Mouse (Mus musculus) olfactory bulb, adult 2 months (tissue): Measurements from ENCODE around the gene Cecr2. TPM values are rescaled to one million over a fixed set of nuclear protein-coding genes. Genes with fewer than 3 reads are reported as not detected.

Experiments
- H3K27ac ChIP-seq: fragments of 200-500 bp; 2 replicates; pipeline ENCODE4 v1.5.1; 2012; ENCODE audit warnings: low read depth, low read length; ENCODE audit not compliant: insufficient read depth
- H3K4me1 ChIP-seq: fragments of 200-500 bp; 2 replicates; pipeline ENCODE4 v1.6.1; 2012; ENCODE audit warnings: low read length; ENCODE audit not compliant: control insufficient read depth, insufficient read depth
- H3K4me3 ChIP-seq: fragments of 200-500 bp; 2 replicates; pipeline ENCODE4 v1.5.1; 2012; ENCODE audit warnings: mild to moderate bottlenecking, low read depth, low read length, moderate library complexity; ENCODE audit not compliant: insufficient read depth
- CTCF ChIP-seq: fragments of 200-500 bp; IDR thresholded peaks from 2 replicates; pipeline ENCODE4 v1.5.1; 2012; ENCODE audit warnings: low read depth, mild to moderate bottlenecking, low read length, moderate library complexity; ENCODE audit not compliant: insufficient read depth
- POLR2A ChIP-seq: fragments of 200-500 bp; IDR thresholded peaks from 2 replicates; pipeline ENCODE4 v1.6.1; 2012; ENCODE audit warnings: mild to moderate bottlenecking, low read depth, low read length, moderate library complexity; ENCODE audit not compliant: insufficient read depth
- WGBS: fragments of 180-500 bp; shearing (Covaris S2); methylation state at CpG from one replicate; pipeline ENCODE4 v1.1.7; 2018; 5-methylcytosine and 5-hydroxymethylcytosine counted together
- polyA plus RNA-seq: library from polyadenylated mRNA; stranded (reverse); fragments of >200 nt; gene quantifications from 2 replicates; pipeline ENCODE4 v1.2.4, GENCODE M21; 2012; ENCODE audit warnings: low replicate concordance; ENCODE audit not compliant: missing spikeins, insufficient read depth, insufficient read length

Cecr2 gene
- polyA plus RNA-seq, 1 experiment = not detected

GRCm38 (mm10) chr6:120665415-120665815, 754 bp upstream of the Cecr2 start:
- TF ChIP-seq CTCF (no peak), POLR2A (no peak)
- peak overlapping the region; percentile 81 for H3K4me3 ChIP-seq
- peaks cover 7% of the 10 kb centered on the region; the same call in 1 of the 2 replicates for H3K4me1 ChIP-seq
- H3K27ac ChIP-seq = no peak overlapping the region
- under 1% methylated on average over 21 of the region's 21 CpGs for WGBS

- H3K27ac ChIP-seq = peak overlapping the region; percentile 26; the same call in 1 of the 2 replicates
- TF ChIP-seq CTCF = no peak
- peaks cover 7% of the 10 kb centered on the region; the same call in 1 of the 2 replicates for H3K4me1 ChIP-seq
- peak overlapping the region; percentile 81 for H3K4me3 ChIP-seq
- WGBS = under 1% methylated on average over 87 of the region's 87 CpGs
These were observed 722 bp downstream of the Cecr2 start for GRCm38 (mm10) chr6:120666761-120667421.

DNA sequence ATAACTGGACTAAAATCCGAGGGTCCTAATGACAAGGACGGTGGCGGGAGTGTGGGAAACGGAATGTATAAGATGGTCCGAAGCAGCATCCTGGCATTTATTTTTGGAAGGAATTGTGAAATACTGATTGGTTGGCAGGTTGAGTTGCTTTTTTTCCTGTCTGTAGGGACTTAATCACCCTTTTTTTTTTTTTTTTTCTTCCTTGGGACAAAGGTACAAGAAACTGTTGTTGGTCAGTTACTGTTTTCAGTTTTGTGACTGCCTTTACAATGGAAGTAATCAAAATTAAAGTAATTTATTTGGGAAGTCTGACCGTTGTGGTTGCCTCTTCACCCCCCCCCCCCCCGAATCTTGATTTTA, 1.2 kb downstream of the Cecr2 start:
- H3K27ac ChIP-seq = peak overlapping the region; percentile 26; the same call in 1 of the 2 replicates
- WGBS = 2% methylated on average over 7 of the region's 7 CpGs

DNA sequence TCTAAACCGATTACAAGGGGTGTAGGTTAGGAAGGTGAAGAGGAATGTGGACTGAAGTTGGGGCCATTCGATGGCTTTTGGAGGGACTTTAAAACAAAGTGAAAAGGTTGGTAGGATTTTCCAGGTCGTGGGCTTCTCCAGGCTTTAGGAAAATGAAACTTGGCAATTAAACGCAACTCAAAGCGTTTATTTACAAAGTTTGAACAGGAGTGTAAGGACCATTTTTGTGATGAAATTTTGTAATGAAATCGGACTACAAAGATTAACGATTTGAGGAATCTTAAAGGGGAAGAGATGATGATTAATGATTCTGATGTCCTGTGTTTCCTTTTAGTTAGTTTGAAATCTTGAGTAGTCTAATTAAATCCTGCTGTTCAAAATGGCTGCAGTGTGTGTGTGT, 1.7 kb downstream of the Cecr2 start:
- Histone ChIP-seq H3K4me3 (no peak overlapping the region), H3K27ac (no peak overlapping the region), H3K4me1 (peaks cover 7% of the 10 kb centered on the region; the same call in 1 of the 2 replicates)
- WGBS = 30% methylated on average over 7 of the region's 7 CpGs
- no peak for TF ChIP-seq POLR2A
- TF ChIP-seq CTCF = no peak

More for the DNA sequence above, 1.2 kb downstream of the Cecr2 start:
- Histone ChIP-seq H3K4me1 (peaks cover 7% of the 10 kb centered on the region; the same call in 1 of the 2 replicates), H3K4me3 (peak overlapping the region; percentile 81)
- TF ChIP-seq POLR2A (no peak), CTCF (no peak)

GRCm38 (mm10) chr6:120674121-120674520, 8.0 kb downstream of the Cecr2 start:
- TF ChIP-seq POLR2A (no peak), CTCF (no peak)
- no peak overlapping the region for H3K27ac ChIP-seq
- H3K4me3 ChIP-seq = no peak overlapping the region
- 74% methylated on average over 5 of the region's 5 CpGs for WGBS
- H3K4me1 ChIP-seq = no peaks in the 10 kb centered on the region

DNA sequence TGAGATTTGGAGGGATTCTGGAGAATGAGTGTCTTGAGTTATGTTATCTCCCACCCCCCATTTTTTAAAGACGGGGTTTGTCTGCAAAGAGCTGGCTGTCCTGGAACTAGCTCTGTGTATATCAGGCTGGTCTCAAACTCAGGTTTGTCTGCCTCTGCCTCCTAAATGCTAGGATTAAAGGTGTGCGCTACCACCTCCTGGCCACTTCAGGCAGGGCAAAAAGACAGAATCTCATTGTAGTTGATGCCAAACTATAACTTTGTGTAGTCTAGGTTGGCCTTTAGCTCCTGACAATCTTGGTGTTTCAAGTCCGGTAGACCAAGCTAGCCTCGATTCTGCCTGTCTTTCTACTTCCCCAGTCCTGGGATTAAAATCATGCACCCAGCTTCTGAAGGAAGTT, 8.7 kb downstream of the Cecr2 start:
- H3K27ac ChIP-seq = no peak overlapping the region
- H3K4me3 ChIP-seq = no peak overlapping the region
- no peak for TF ChIP-seq POLR2A
- 91% methylated on average over 4 of the region's 4 CpGs for WGBS
- H3K4me1 ChIP-seq = no peaks in the 10 kb centered on the region

GRCm38 (mm10) chr6:120675979-120676378, 9.8 kb downstream of the Cecr2 start:
- H3K4me1 ChIP-seq = no peaks in the 10 kb centered on the region
- no peak overlapping the region for H3K4me3 ChIP-seq
- H3K27ac ChIP-seq = no peak overlapping the region
- TF ChIP-seq POLR2A = no peak
- TF ChIP-seq CTCF = no peak
- 68% methylated on average over 2 of the region's 2 CpGs for WGBS

GRCm38 (mm10) chr6:120683351-120683750, 17.2 kb downstream of the Cecr2 start:
- Histone ChIP-seq H3K4me3 (no peak overlapping the region), H3K4me1 (no peaks in the 10 kb centered on the region), H3K27ac (no peak overlapping the region)
- no peak for TF ChIP-seq CTCF
- WGBS = 86% methylated on average over 2 of the region's 2 CpGs

DNA sequence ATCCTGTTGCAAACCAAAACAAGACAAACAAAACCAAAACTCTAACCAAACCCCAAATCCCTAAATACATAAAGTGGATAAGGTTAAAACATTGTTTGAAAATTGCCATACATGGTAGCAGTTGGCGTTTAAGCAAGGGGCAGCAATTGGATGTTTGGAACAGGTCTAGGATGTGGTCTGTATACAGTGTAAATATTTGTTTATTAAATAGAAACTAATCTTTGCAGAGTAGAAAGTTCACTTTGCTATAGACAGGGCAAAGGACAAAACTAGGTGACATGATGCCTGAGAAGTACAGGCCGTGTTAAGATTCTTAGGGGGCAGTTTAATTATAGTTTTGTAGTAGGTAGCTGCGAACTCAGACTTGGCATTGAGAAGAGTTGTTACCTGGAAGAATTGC, 18.6 kb downstream of the Cecr2 start:
- WGBS = 90% methylated on average over 3 of the region's 3 CpGs
- Histone ChIP-seq H3K27ac (no peak overlapping the region), H3K4me1 (no peaks in the 10 kb centered on the region), H3K4me3 (no peak overlapping the region)
- TF ChIP-seq POLR2A (no peak), CTCF (no peak)

DNA sequence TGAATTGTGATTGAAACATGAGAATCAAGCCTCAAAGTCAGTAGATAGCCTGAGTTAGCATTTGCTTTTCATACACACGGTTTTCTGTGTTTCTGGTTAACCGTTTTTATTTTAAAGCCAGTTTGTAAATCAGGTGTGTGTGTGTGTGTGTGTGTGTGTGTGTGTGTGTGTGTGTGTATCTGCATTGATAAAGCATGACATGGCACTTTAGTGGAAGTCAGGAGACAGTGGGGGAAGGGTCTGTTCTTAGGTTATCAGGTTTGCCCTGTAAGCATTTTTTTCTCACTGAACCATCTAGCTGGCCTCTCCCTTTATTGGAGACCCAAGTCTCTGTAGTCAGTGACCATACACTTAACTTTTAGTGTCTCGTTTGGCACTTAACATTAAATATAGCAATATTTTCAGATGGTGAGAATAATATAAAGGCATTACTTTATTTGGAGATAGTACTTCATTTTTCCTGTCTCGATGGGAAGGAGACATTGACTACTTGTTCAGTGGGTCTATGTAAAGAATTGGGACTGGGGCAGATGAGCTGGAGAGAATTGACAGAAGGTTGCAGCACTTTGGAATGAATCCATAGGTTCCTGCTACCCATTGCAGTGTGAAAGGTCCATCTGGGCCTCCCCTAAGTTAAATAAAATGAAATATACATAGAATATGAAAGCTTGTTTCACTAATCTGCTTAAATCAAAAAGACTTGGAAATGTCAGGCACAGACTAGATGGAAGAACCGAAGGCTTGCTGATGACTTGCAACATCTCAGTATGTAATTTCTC, 20.9 kb downstream of the Cecr2 start:
- no peak for TF ChIP-seq CTCF
- WGBS = 91% methylated on average over 5 of the region's 5 CpGs

More for the DNA sequence above, 20.9 kb downstream of the Cecr2 start:
- H3K4me1 ChIP-seq = no peaks in the 10 kb centered on the region
- H3K4me3 ChIP-seq = no peak overlapping the region
- no peak overlapping the region for H3K27ac ChIP-seq
